Mouse (Mus musculus): ENCODE measurements around the gene Gatad2a.

- TF ChIP-seq POLR2A (IDR thresholded peaks at IDR 0.05; ENCODE audit: control insufficient read depth, extremely low read depth, insufficient read depth, low read length, poor library complexity) (no peak), CTCF (IDR thresholded peaks at IDR 0.05; ENCODE audit: borderline replicate concordance, control insufficient read depth, extremely low read depth, insufficient read depth, low read length, poor library complexity) (no peak)
These were observed 77.7 kb downstream of the Gatad2a start for GRCm38 (mm10) chr8:69918506-69918905.

All from thymus, adult 2 months (tissue).